Mouse (Mus musculus): Measurements from ENCODE around the gene Gm4881. TPM values are rescaled to one million over a fixed set of nuclear protein-coding genes. Genes with fewer than 3 reads are reported as not detected.
A peak's percentile ranks its signal among the peaks of the same experiment; 100 is the strongest.

Gene Gm4881
- not detected for total RNA-seq (2021)
- long read RNA-seq, experiment 1 = 0 reads
- long read RNA-seq, experiment 2 = 0 reads

GRCm38 (mm10) chr7:24944257-24944950, at the start of gene Gm4881:
TSS of gene Gm4881 (minus strand) at chr7:24944494.
- DNase-seq = no peak

GRCm38 (mm10) chr7:24993081-24993480, 48.8 kb upstream of the Gm4881 start:
- DNase-seq = no peak

DNA sequence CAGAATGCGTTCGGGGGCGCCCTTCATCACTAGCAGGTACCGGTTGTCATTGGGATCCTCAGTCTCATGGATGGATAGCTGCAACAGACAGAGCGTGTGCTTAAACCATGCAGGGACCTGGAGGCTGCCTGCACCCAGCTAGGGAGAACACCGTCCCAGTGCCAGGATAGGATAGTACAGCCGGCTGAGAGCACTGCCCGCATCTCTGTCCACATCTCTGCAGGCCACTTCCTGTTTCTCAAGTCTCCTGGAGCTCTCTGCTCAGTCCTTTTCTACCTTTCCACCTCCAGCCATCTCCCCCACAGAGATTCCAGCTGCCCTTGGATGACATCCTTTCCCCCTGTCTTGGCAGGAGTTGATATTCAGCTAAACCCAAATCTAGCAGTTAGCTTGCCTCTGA, 46.2 kb upstream of the Gm4881 start:
- no peak for DNase-seq

DNA sequence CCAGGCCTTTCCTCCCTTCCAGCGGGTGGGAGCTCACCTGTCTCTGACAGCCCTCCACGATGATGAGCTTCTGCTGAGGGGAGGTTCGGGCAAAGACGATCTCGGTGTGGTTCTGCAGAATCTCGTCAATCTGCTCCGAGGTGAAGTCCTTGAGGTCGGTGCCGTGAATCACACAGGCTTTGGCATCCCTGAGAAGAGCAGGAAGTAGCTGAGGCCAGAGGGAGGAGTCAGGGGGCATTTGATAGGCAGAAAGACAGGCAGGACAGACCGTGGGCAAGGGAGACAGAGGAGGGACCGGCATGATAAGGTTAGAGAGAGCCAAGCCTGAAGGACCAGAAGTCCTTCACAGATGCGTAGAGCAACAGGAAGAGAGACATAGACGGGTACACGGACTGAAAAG, 43.6 kb upstream of the Gm4881 start:
- DNase-seq = no peak

GRCm38 (mm10) chr7:24985799-24986198, 41.5 kb upstream of the Gm4881 start:
- DNase-seq = no peak

DNA sequence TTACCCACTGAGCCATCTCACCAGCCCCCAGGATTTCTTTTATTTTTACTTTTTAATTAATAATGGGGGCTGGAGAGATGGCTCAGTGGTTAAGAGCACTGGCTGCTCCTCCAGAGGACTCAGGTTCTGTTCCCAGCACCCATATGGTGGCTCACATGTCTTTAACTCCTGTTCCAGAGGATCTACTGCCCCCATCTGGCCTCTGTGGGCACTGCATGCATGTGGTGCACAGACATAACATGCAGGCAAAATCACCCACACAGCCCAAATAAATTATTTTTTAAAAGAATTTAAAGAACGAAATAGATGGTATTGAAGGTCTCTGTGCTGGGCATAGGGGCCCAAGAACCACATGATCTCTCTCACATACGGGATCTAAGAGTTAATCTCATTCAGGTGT, 40.0 kb upstream of the Gm4881 start:
- no peak for DNase-seq

- DNase-seq = no peak
These were observed 39.1 kb upstream of the Gm4881 start for GRCm38 (mm10) chr7:24983396-24983795.

DNA sequence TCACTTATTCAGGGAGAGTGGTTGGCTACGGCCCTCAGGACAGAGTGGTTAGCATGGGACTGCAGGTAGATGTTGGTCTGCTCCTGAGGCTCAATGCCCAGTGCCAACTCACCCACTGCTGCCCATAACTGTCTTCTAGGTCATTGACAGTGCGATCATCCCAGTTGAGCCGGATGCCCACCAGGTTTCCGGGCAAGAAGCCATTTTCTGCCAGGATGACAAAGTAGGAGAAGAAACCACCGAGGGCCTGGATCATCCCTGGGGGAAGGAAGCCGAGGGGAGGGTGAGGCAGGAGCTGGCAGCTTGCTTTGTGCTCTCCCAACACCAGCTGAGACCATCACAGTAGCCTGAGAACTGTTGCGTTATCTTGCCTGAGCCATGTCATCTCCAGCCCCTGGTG, 36.1 kb upstream of the Gm4881 start:
- DNase-seq = no peak

DNA sequence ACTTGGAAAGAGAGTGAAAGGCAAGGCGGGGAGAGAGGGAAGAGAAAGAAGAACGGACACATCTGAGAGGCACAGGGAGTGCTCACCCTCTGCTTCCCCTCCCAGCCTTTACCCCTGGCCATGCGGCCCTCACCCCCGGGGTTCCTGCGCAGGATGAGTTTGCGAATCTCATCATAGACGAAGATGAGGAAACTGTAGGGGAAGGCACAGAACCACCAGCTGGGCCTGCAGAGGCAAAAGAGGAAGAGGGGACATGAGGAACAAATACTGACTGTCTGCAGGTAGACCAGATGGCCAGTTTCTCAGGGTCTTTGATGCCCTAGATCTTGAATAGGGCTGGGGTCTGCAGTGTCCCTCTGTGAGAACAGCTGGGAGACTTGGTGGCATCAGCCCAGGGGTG, 34.5 kb upstream of the Gm4881 start:
- no peak for DNase-seq

DNA sequence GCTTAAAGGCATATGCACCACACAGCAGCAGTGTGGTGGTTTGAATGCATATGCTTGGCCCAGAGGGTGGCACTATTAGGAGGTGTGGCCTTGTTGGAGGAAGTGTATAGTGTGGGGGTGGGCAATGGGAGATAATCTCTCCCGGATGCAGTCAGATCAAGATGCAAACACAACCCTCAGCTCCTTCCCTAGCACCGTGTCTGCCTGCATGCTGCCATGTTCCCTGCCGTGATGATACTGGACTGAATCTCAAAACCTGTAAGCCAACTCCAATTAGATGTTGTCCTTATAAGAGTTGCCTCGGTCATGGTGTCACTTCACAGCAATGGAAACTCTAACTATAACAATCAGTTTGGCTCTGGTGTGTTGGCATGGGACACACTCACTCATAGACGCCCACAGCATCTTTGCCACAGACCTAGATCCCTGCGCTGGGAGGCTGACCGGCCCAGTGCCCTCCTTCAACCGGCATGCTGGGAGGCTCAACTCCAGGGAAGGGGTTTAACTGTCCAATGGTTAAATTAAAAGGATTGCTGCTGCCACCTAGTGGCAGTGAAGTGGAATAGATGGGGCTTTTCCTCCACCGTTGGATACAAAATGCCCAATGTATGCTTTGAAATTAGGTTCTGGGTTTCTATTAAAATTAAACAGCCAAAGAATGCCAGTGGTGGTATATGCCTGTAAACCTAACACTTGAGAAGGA, 30.8 kb upstream of the Gm4881 start:
- no peak for DNase-seq

- DNase-seq = no peak
These were observed 29.6 kb upstream of the Gm4881 start for GRCm38 (mm10) chr7:24973902-24974301.

GRCm38 (mm10) chr7:24973208-24973607, 28.9 kb upstream of the Gm4881 start:
- no peak for DNase-seq

DNA sequence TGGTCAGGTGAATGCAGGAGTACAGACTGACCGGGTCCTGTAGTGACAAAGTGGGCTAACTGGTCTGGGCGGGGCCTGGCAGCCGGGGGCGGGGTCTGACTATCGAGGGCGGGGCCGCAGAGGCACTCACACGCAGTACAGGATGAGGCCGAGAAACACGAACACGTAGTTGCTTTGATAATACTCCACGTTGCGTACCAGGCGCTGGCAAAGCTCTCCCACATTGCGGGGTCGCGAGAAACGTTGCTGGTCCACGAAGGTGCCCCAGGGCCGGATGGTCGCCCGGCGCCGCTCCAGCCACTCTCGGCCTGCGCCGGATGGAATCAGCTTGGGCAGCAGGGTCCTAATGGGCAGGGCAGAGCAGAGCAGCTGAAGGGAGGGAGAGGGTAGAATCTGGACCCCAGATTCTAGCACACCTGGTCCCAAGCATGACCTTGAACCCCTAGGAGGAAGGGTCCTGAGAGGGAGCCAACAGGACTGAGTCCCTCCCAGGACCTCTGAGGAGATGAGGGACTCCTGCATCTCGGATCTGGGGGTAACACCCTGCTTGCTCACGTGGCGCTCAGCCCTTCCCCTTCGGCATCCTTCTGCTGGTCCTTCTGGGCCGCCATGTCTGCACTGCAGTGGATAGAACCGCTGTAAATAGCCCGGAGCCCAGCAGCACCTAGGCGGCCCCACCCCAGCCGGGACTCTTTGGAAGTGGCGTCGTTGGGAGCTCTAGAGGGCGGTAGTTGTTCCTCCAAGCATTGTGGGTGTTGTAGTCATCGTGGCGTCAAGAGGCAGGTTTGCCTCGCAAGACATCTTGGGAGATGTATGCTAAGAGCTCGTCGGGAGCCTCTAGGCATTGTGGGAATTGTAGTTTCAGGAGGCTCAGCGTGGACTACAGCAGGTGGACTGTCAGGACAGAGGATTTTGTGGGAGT, 27.9 kb upstream of the Gm4881 start, which contains the start of gene Rabac1:
Gene Rabac1 (minus strand): TSS at position 783 of the 922 bp plus-strand sequence.
- peak; percentile 93 for DNase-seq

DNA sequence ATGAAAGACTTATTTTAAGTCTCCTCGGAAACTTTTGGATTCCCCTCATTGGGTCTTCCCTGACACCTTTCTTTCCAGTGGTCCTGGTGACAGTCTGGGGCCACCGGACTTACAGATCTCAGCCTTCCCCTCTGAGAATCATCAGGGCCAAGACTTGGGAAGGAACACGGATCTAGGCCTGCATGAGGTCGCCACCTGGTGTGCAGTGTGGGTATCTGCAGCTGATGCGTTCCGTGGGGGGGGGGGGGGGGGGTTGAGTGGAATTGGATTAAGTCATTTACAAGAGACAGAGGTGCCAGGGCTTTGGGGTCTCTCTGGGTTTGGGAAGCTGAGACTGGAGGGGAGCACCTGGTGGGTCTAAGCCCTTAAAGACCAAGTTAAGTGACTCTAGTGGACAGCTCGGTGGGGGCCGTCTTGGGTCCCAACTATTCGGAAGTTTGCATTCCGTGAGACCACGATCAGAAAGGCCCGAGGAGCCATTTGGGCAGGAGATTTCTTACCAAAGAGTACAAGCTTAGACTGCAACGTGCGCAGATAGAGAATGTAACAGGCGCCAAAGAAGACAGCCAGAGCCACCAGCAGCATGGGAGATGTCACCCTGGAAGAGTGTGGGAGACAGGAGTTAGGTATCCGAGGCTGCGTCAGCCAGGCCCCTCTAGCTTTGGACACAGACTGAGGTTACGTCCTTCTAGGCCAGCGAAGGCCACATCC, 27.1 kb upstream of the Gm4881 start:
- DNase-seq = no peak

DNA sequence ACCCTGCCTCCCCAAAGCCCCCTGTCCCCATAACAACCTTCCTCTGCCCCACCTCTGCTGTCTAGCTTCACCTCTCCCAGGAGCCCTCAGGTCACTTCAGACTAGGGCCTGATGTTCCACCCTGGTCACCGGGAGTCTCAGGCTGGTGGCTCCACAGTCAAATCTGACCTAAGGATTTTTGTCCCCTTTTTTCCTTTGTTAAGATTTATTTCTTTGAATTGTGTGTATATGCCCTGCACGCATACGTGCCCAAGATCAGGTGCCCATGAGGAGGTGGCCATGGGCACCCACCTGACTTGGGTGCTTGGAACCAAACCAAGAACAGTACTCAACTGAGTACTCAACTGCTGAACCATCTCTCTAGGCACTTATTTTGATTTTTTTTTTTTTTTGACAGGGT, 26.0 kb upstream of the Gm4881 start:
- no peak for DNase-seq

DNA sequence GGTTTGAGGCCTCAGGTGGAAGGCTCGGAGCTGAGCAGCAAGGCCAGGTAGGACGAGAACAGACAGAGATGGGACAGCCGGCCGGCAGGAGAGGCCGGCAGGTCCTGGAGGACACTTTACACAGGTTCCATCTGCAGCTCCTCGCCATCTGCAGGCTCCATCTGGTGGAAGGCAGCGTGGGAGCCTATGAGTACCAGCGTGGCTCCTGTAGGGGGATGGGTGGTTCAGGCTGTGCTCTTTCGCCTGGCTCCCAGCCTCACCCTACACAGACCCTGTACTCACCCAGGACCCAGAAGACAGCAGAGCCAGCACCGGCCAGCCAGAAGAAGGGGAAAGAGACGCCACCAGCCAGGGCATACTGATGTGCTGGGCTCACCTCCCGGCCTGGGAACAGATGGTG, 25.5 kb upstream of the Gm4881 start:
- DNase-seq = no peak

- no peak for DNase-seq
These were observed 24.2 kb upstream of the Gm4881 start for GRCm38 (mm10) chr7:24968463-24968862.

- DNase-seq = no peak
These were observed 23.7 kb upstream of the Gm4881 start for GRCm38 (mm10) chr7:24967966-24968365.

DNA sequence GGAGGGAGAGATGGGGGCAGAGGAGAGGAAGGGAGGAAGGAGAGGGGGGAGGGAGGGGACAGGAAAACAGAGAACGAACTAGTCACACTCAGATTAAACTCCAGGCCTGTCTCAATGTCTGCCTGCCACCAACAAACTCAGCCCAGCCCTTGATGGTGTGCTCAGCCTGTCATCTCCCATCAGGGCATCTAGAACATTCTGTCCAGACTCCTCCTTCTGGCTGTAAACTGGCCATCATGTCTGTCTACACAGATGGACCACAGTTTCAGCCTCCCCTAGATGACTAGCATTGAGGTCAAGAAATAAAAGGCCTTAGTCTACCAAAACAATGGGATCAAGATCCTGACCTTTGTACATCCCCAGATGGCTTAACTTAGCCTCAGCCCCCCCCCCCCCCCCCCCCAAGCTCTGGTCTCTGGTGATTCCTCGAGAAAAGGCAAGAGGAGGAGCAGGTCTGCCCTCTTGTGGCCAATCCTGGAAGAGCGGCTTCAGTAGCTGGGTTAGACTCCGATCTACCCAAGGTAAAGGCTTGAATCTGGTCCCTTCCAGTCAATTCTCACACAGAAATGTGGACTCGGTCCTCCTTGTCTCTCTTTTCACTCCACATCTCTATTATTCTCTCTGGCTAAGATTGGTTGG, 20.7 kb upstream of the Gm4881 start:
- peak; percentile 66 for DNase-seq

- no peak for DNase-seq
These were observed 20.0 kb upstream of the Gm4881 start for GRCm38 (mm10) chr7:24964288-24964687.

DNA sequence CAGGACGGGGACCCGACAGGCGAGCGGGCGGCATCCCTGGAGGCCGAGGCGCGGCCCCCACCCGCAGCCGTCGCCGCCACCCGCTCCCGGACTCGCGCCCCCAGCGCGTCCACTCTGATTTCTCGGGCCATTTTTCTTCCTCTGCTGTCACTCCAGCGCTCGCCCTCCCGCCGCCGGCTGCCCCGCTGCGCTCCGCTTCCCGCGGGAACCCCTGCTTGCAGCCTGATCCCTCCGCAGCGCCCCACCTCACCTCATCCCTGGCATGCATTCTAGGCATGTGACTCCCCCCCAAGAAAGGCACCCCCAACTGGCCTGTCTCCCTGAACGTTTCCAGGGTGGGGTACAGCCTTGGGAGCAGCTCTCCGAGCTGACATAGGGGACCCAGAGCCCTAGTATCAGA, 10.9 kb upstream of the Gm4881 start:
- DNase-seq = no peak

DNA sequence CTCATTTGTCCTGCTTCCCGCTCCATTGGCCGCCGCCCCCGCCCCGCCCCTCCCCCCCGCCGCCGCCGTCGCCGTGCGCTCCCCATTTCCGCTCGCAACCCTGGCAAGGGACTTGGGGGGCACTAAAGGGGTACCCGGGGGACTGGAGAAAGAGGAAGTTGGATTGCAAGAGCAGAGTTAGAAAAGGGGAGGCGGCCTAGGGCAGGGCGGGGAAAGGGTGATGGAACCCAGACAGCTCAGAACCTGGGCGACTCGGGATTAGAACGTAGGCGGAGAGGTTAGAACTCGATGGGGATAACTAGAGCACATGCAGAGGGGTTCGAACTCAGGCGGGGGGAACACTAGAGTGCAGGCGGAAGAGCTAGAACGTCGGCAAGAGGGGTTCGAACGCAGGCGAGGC, 10.2 kb upstream of the Gm4881 start:
- no peak for DNase-seq
